Mouse (Mus musculus) CH12.LX (cell line): Measurements from ENCODE around the gene Asb17.

ENCODE experiments used
- CHD2 ChIP-seq: IDR thresholded peaks from 2 replicates; pipeline ENCODE4 v1.6.1; 2011; ENCODE audit warnings: low read length, improper control_type of control experiment
- CTCF ChIP-seq, 2 experiments: IDR thresholded peaks in 1 of 2; conservative IDR thresholded peaks in 1 of 2; 2 replicates each; pipeline ENCODE4 v1.5.1; 2011 to 2012; ENCODE audit warnings: low read depth in 2 of 2, low read length in 2 of 2, improper control_type of control experiment in 1 of 2, inconsistent platforms in 1 of 2, mild to moderate bottlenecking in 1 of 2, moderate library complexity in 1 of 2
- JUND ChIP-seq: conservative IDR thresholded peaks from 2 replicates; pipeline ENCODE4 v1.6.1; 2011; ENCODE audit warnings: low read depth, low read length, improper control_type of control experiment
- KAT2A ChIP-seq: IDR thresholded peaks from 2 replicates; pipeline ENCODE4 v1.6.1; 2012; ENCODE audit warnings: low read length, improper control_type of control experiment, inconsistent platforms; ENCODE audit not compliant: insufficient replicate concordance
- MAX ChIP-seq: IDR thresholded peaks from 2 replicates; pipeline ENCODE4 v1.6.1; 2011; ENCODE audit warnings: low read length, improper control_type of control experiment
- MEF2A ChIP-seq: IDR thresholded peaks from 2 replicates; pipeline ENCODE4 v1.6.1; 2014; ENCODE audit warnings: low read depth, mild to moderate bottlenecking, inconsistent platforms, low read length, improper control_type of control experiment, borderline replicate concordance
- MYC ChIP-seq: IDR thresholded peaks from 2 replicates; pipeline ENCODE4 v1.6.1; 2011; ENCODE audit warnings: low read depth, mild to moderate bottlenecking, improper control_type of control experiment, low read length
- POLR2A ChIP-seq: IDR thresholded peaks from 2 replicates; pipeline ENCODE4 v1.6.1; 2011; ENCODE audit warnings: low read depth, mild to moderate bottlenecking, improper control_type of control experiment, low read length
- TCF12 ChIP-seq: IDR thresholded peaks from 2 replicates; pipeline ENCODE4 v1.6.1; 2014; ENCODE audit warnings: low read depth, mild to moderate bottlenecking, inconsistent platforms, low read length, improper control_type of control experiment
- UBTF ChIP-seq: IDR thresholded peaks from 2 replicates; pipeline ENCODE4 v1.6.1; 2012; ENCODE audit warnings: low read depth, mild to moderate bottlenecking, inconsistent platforms, low read length, improper control_type of control experiment, moderate library complexity
- USF2 ChIP-seq: conservative IDR thresholded peaks from 2 replicates; pipeline ENCODE4 v1.6.1; 2011; ENCODE audit warnings: low read depth, low read length, improper control_type of control experiment
- ZC3H11A ChIP-seq: IDR thresholded peaks from 2 replicates; pipeline ENCODE4 v1.6.1; 2012; ENCODE audit warnings: low read depth, mild to moderate bottlenecking, inconsistent platforms, low read length, improper control_type of control experiment
- ZNF384 ChIP-seq: IDR thresholded peaks from 2 replicates; pipeline ENCODE4 v1.6.1; 2012; ENCODE audit warnings: low read depth, low read length, improper control_type of control experiment, inconsistent platforms

DNA sequence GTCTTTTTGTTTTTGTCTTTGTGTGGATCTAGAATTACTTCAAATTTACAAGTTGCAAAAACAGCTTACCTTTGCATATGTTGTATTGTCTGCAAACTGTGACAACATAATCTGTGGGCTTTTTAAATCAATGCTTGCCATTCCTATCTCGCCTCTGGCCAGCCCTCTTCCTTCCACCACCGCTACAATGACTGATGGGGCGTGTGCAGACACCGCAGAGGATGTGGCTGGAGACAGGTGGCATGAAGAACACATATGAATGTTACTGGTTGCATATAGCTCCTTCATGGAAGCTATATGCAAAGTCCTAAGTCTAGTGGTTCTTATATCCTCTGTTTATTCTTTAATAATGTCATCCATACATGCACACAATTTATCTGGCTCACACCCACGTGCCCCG is 53.2 kb downstream of the Asb17 start:
- TF ChIP-seq POLR2A (no peak), TCF12 (no peak), ZNF384 (no peak), CTCF (conservative IDR thresholded peaks at IDR 0.05 in 1 of 2, IDR thresholded peaks at IDR 0.05 in 1 of 2; ENCODE audit: low read depth in 2 of 2, low read length in 2 of 2) (no peak), CHD2 (no peak), ZC3H11A (no peak), MAX (no peak), JUND (no peak), MEF2A (no peak), MYC (no peak), KAT2A (no peak), USF2 (no peak), UBTF (no peak)
